9 mouse cellular contexts compared by ENCODE assay signal in the genomic region with DNA sequence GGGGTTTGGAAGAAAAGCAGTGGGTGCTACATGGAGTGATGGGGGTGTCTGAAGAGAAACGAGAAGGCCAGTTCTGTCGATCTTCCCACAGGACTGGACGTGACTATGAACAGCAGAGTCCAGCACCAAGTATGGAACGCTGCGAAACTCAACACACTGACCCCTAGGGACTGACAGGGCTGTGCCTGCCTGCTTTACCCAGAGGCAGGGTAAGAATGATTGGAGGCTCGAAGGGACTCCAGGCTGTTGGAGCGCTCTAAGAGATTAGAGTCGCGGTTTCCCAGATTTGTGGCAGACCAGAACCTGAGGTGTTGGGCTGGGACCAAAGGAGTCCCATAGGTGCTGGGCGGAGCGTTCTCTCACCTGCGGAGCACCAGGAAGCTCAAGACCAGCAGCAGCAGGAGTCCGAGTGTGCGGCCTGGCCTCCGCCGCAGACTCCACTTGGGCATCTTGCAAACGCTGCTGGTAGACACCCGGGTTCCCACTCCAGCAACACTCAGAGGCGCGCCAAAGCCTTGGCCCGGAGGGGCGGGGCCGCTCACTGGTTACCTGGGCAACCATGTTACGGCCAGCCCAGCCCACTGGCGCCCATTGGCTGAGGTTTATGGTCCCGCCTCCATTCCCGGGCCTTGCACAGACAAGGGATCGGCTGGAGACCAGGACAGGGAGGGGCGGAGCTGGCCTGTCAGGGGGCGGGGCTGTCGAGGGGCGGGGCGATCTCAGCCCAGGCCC. TPM values are rescaled to one million over a fixed set of nuclear protein-coding genes. Genes with fewer than 3 reads are reported as not detected.
A peak's percentile ranks its signal among the peaks of the same experiment; 100 is the strongest.
DNase-seq lines count a peak whose midpoint lies in the region; ATAC-seq lines count a peak whose summit lies in the region.
"Had no signal": no experiment of that assay in that cellular context is flagged by ENCODE, and none has a peak within 500 bp of the region (broad histone marks: within the 10 kb centered on the region; RNA-seq: fewer than 3 reads in every experiment).

A gene (minus strand): TSS at position 534 of the 732 bp plus-strand sequence.

- H3K9me3 ChIP-seq in embryonic facial prominence, embryonic 12.5 days, result no peaks in the 10 kb centered on the region
- no peaks in the 10 kb centered on the region for H3K9me3 ChIP-seq in intestine, embryonic 15.5 days
- H3K9me3 ChIP-seq in megakaryocyte, embryonic 14.5 days, result peaks cover 3% of the 10 kb centered on the region; the same call in 1 of the 2 replicates

- peak within 1 kb of the TSS; percentile 46 for H3K4me3 ChIP-seq in embryonic facial prominence, embryonic 12.5 days
- peak within 1 kb of the TSS; percentile 47 for H3K4me3 ChIP-seq in intestine, embryonic 15.5 days (replicated peaks)
- H3K4me3 ChIP-seq in megakaryocyte, embryonic 14.5 days (replicated peaks), result peak within 1 kb of the TSS; percentile 73

- 1% methylated on average over 32 of the region's 33 CpGs for WGBS in embryonic facial prominence, embryonic 12.5 days
- WGBS in intestine, embryonic 15.5 days, result under 1% methylated on average over 33 of the region's 33 CpGs

- peak; percentile 100 for ATAC-seq in embryonic facial prominence, embryonic 12.5 days (ENCODE audit: insufficient number of reproducible peaks, insufficient read depth, low FRiP score, low TSS enrichment)
- ATAC-seq in intestine, embryonic 15.5 days, result peak; percentile 100

- H3K4me2 ChIP-seq in embryonic facial prominence, embryonic 12.5 days (replicated peaks), result peak within 1 kb of the TSS; percentile 70
- H3K4me2 ChIP-seq in intestine, embryonic 15.5 days (replicated peaks), result peak within 1 kb of the TSS; percentile 90

- intact Hi-C loops in left cerebral cortex, postnatal 10 days (cut with DNase I), result no loop called here

- H3K4me1 ChIP-seq in embryonic facial prominence, embryonic 12.5 days, result no peaks in the 10 kb centered on the region
- H3K4me1 ChIP-seq in intestine, embryonic 15.5 days (replicated peaks), result 0 out of 2 replicates have a peak, but pooled peaks cover 3% of the 10 kb centered on the region
- peaks cover 8% of the 10 kb centered on the region for H3K4me1 ChIP-seq in megakaryocyte, embryonic 14.5 days

- peak; percentile 87 for DNase-seq in brain, adult 2 months (ENCODE audit: low read depth, low spot score)
- DNase-seq in gonadal fat pad, adult 2 months (ENCODE audit: low read depth), result peak; percentile 40
- peak; percentile 86 to 94 for DNase-seq in left cerebral cortex, postnatal 10 days (ENCODE audit: extremely low spot score in 1 of 2, low spot score in 2 of 2)
- peak; percentile 89 for DNase-seq in right cerebral cortex, postnatal 14 days
- peak; percentile 93 to 95 for DNase-seq in urinary bladder, postnatal 4 days (ENCODE audit: low spot score in 2 of 2)

- H3K9ac ChIP-seq in embryonic facial prominence, embryonic 12.5 days, result peak within 1 kb of the TSS; percentile 37; the same call in 1 of the 2 replicates
- peak within 1 kb of the TSS; percentile 54 for H3K9ac ChIP-seq in intestine, embryonic 15.5 days

- 0 out of 2 replicates have a peak within 1 kb of the TSS, but pooled peaks have one; percentile 31 for H3K27ac ChIP-seq in embryonic facial prominence, embryonic 12.5 days
- H3K27ac ChIP-seq in intestine, embryonic 15.5 days, result no peak within 1 kb of the TSS

- no peaks in the 10 kb centered on the region for H3K27me3 ChIP-seq in embryonic facial prominence, embryonic 12.5 days
- no peaks in the 10 kb centered on the region for H3K27me3 ChIP-seq in intestine, embryonic 15.5 days (replicated peaks)
- H3K27me3 ChIP-seq in megakaryocyte, embryonic 14.5 days (replicated peaks), result peaks cover 8% of the 10 kb centered on the region

- no peaks in the 10 kb centered on the region for H3K36me3 ChIP-seq in embryonic facial prominence, embryonic 12.5 days
- no peaks in the 10 kb centered on the region for H3K36me3 ChIP-seq in intestine, embryonic 15.5 days
- H3K36me3 ChIP-seq in megakaryocyte, embryonic 14.5 days (replicated peaks; ENCODE audit: low read length), result no peaks in the 10 kb centered on the region

RNA-seq across cellular contexts. Expression of the gene that starts here (rescaled TPM):
- polyA plus RNA-seq in embryonic facial prominence, embryonic 12.5 days (2016; fragmentation: Nextera tagmentation; extraction: Ambion mirVana), result 3.6 and 5.7 TPM in 2 replicates
- 694 and 811 TPM in 2 replicates for polyA plus RNA-seq in gonadal fat pad, adult 2 months (2012; rRNA removed)
- 1.3 and 1.9 TPM in 2 replicates for polyA plus RNA-seq in intestine, embryonic 15.5 days (2015; fragmentation: Nextera tagmentation; extraction: Ambion mirVana)
- under 1 TPM; 0.21 to 0.97 TPM for total RNA-seq in left cerebral cortex, postnatal 10 days (2021)
- not detected in 2 replicates for polyA plus RNA-seq in megakaryocyte, embryonic 14.5 days (2012; ENCODE audit: insufficient read depth, low replicate concordance)
- total RNA-seq: neutrophil, adult 5-6 weeks had no signal

Comparison
In these comparisons a context has a peak if more than half of its experiments do, and no peak if none do; other contexts are left out.
1. RNA of the gene that starts here (polyA plus RNA-seq): 694 to 811 TPM in gonadal fat pad, adult 2 months; 3.6 to 5.7 TPM in embryonic facial prominence, embryonic 12.5 days, 1.3 to 1.9 TPM in intestine, embryonic 15.5 days and not detected in megakaryocyte, embryonic 14.5 days; every median in the first group is over 100 times any median in the second.
2. Peak in DNase-seq in left cerebral cortex, postnatal 10 days; RNA of the gene not detected or under 1 TPM.
3. DNase-seq: peak in every context shown above with its lines; median percentile 94 in urinary bladder, postnatal 4 days; 90 in left cerebral cortex, postnatal 10 days; 89 in right cerebral cortex, postnatal 14 days; 87 in brain, adult 2 months; 40 in gonadal fat pad, adult 2 months.
4. Peak in every context shown above with its lines, with median percentiles within 50 percentile points of each other: H3K4me3 ChIP-seq.